Mouse (Mus musculus): ENCODE data around the gene S1pr4. TPM values are rescaled to one million over a fixed set of nuclear protein-coding genes. Genes with fewer than 3 reads are reported as not detected.

Gene S1pr4
- total and polyA plus RNA-seq, 2 experiments from 2014 or later, result 0.39 TPM; not detected in 1

GRCm38 (mm10) chr10:81452237-81452946, 47.5 kb downstream of the S1pr4 start:
- DNase-seq (no peak), ATAC-seq (no peak)
- Histone ChIP-seq H3K27me3 (ENCODE audit: insufficient read depth, low read length) (peaks cover 35% of the 10 kb centered on the region), H3K36me3 (ENCODE audit: insufficient read depth) (no peaks in the 10 kb centered on the region), H3K9me3 (ENCODE audit: low read length) (no peaks in the 10 kb centered on the region), H3K27ac (ENCODE audit: low read depth, low read length) (no peak overlapping the region), H3K4me2 (ENCODE audit: low read depth) (no peak overlapping the region), H3K4me1 (ENCODE audit: insufficient read depth) (no peaks in the 10 kb centered on the region), H3K9ac (no peak overlapping the region), H3K4me3 (ENCODE audit: low read depth, low read length) (no peak overlapping the region)
- 8% methylated on average over 35 of the region's 36 CpGs for WGBS
- TF ChIP-seq CTCF (IDR thresholded peaks at IDR 0.05; ENCODE audit: low read depth), result no peak

GRCm38 (mm10) chr10:81451365-81451745, 48.6 kb downstream of the S1pr4 start:
- H3K4me1 ChIP-seq (ENCODE audit: insufficient read depth), result no peaks in the 10 kb centered on the region
- DNase-seq (no peak), ATAC-seq (no peak)
- H3K9me3 ChIP-seq (ENCODE audit: low read length), result no peaks in the 10 kb centered on the region
- no peak for TF ChIP-seq CTCF (IDR thresholded peaks at IDR 0.05; ENCODE audit: low read depth)
- H3K9ac ChIP-seq, result no peak overlapping the region
- no peak overlapping the region for H3K4me3 ChIP-seq (ENCODE audit: low read depth, low read length)
- WGBS, result 65% methylated on average over 6 of the region's 6 CpGs
- peaks cover 35% of the 10 kb centered on the region for H3K27me3 ChIP-seq (ENCODE audit: insufficient read depth, low read length)
- no peak overlapping the region for H3K27ac ChIP-seq (ENCODE audit: low read depth, low read length)
- H3K4me2 ChIP-seq (ENCODE audit: low read depth), result no peak overlapping the region
- no peaks in the 10 kb centered on the region for H3K36me3 ChIP-seq (ENCODE audit: insufficient read depth)

GRCm38 (mm10) chr10:81450641-81451364, 49.1 kb downstream of the S1pr4 start:
- WGBS, result 63% methylated on average over 9 of the region's 9 CpGs
- Histone ChIP-seq H3K4me3 (ENCODE audit: low read depth, low read length) (no peak overlapping the region), H3K4me1 (ENCODE audit: insufficient read depth) (no peaks in the 10 kb centered on the region), H3K4me2 (ENCODE audit: low read depth) (no peak overlapping the region), H3K9me3 (ENCODE audit: low read length) (no peaks in the 10 kb centered on the region), H3K27me3 (ENCODE audit: insufficient read depth, low read length) (peaks cover 35% of the 10 kb centered on the region), H3K27ac (ENCODE audit: low read depth, low read length) (no peak overlapping the region), H3K36me3 (ENCODE audit: insufficient read depth) (no peaks in the 10 kb centered on the region), H3K9ac (no peak overlapping the region)
- ATAC-seq (no peak), DNase-seq (no peak)
- TF ChIP-seq CTCF (IDR thresholded peaks at IDR 0.05; ENCODE audit: low read depth), result no peak

- peak; percentile 73 for ATAC-seq
- Histone ChIP-seq H3K9ac (no peak overlapping the region), H3K27me3 (ENCODE audit: insufficient read depth, low read length) (peaks cover 35% of the 10 kb centered on the region), H3K36me3 (ENCODE audit: insufficient read depth) (no peaks in the 10 kb centered on the region), H3K27ac (ENCODE audit: low read depth, low read length) (no peak overlapping the region), H3K4me2 (ENCODE audit: low read depth) (no peak overlapping the region), H3K4me1 (ENCODE audit: insufficient read depth) (no peaks in the 10 kb centered on the region), H3K4me3 (ENCODE audit: low read depth, low read length) (no peak overlapping the region), H3K9me3 (ENCODE audit: low read length) (no peaks in the 10 kb centered on the region)
- DNase-seq, result peak; percentile 88
- WGBS, result 2% methylated on average over 7 of the region's 7 CpGs
- TF ChIP-seq CTCF (IDR thresholded peaks at IDR 0.05; ENCODE audit: low read depth), result peak; percentile 99
These were observed 49.8 kb downstream of the S1pr4 start for GRCm38 (mm10) chr10:81450140-81450539.

Small RNAs within 50 kb of the gene (microRNA-seq; reads per million reads assigned to microRNA genes)
- 0 reads per million in 2 experiments for gene Gm25595

Other genes with a start within 250 kb of the S1pr4 start
- 87.3 and 113 TPM in 2 replicates for gene Matk, start 247.2 kb downstream of the S1pr4 start, total RNA-seq (2014; rRNA removed)
- gene Matk, start 247.2 kb downstream of the S1pr4 start, polyA plus RNA-seq (2015; fragmentation: Nextera tagmentation; extraction: Ambion mirVana), result 66.4 and 79.4 TPM in 2 replicates
- 90.2 and 94.9 TPM in 2 replicates for gene Mrpl54, start 233.2 kb downstream of the S1pr4 start, total RNA-seq (2014; rRNA removed)
- gene Mrpl54, start 233.2 kb downstream of the S1pr4 start, polyA plus RNA-seq (2015; fragmentation: Nextera tagmentation; extraction: Ambion mirVana), result 134 and 148 TPM in 2 replicates
- 43.3 and 44.6 TPM in 2 replicates for gene Apba3, start 233.2 kb downstream of the S1pr4 start, total RNA-seq (2014; rRNA removed)
- gene Apba3, start 233.2 kb downstream of the S1pr4 start, polyA plus RNA-seq (2015; fragmentation: Nextera tagmentation; extraction: Ambion mirVana), result 22.8 and 24.8 TPM in 2 replicates
- gene Tjp3, start 208.6 kb downstream of the S1pr4 start, total RNA-seq (2014; rRNA removed), result 6.3 and 8.5 TPM in 2 replicates
- 5.7 and 6.4 TPM in 2 replicates for gene Tjp3, start 208.6 kb downstream of the S1pr4 start, polyA plus RNA-seq (2015; fragmentation: Nextera tagmentation; extraction: Ambion mirVana)
- gene Pip5k1c, start 207.2 kb downstream of the S1pr4 start, total RNA-seq (2014; rRNA removed), result 189 and 229 TPM in 2 replicates
- 110 and 130 TPM in 2 replicates for gene Pip5k1c, start 207.2 kb downstream of the S1pr4 start, polyA plus RNA-seq (2015; fragmentation: Nextera tagmentation; extraction: Ambion mirVana)
- 24.2 and 43.4 TPM in 2 replicates for gene Cactin, start 179.0 kb downstream of the S1pr4 start, total RNA-seq (2014; rRNA removed)
- 19.9 and 24.2 TPM in 2 replicates for gene Cactin, start 179.0 kb downstream of the S1pr4 start, polyA plus RNA-seq (2015; fragmentation: Nextera tagmentation; extraction: Ambion mirVana)
- 2.4 and 3.9 TPM in 2 replicates for gene Tbxa2r, start 171.4 kb downstream of the S1pr4 start, total RNA-seq (2014; rRNA removed)
- gene Tbxa2r, start 171.4 kb downstream of the S1pr4 start, polyA plus RNA-seq (2015; fragmentation: Nextera tagmentation; extraction: Ambion mirVana), result 3.3 and 3.4 TPM in 2 replicates
- 0.15 TPM in 1 of 2 replicates, not detected in the other for gene Gipc3, start 156.9 kb downstream of the S1pr4 start, total RNA-seq (2014; rRNA removed)
- not detected in 2 replicates for gene Gipc3, start 156.9 kb downstream of the S1pr4 start, polyA plus RNA-seq (2015; fragmentation: Nextera tagmentation; extraction: Ambion mirVana)
- 15.1 and 21.6 TPM in 2 replicates for gene Hmg20b, start 149.7 kb downstream of the S1pr4 start, total RNA-seq (2014; rRNA removed)
- gene Hmg20b, start 149.7 kb downstream of the S1pr4 start, polyA plus RNA-seq (2015; fragmentation: Nextera tagmentation; extraction: Ambion mirVana), result 25.1 and 25.2 TPM in 2 replicates
- gene Mfsd12, start 142.6 kb downstream of the S1pr4 start, total RNA-seq (2014; rRNA removed), result 19.8 and 23.4 TPM in 2 replicates
- gene Mfsd12, start 142.6 kb downstream of the S1pr4 start, polyA plus RNA-seq (2015; fragmentation: Nextera tagmentation; extraction: Ambion mirVana), result 10.1 TPM in 2 replicates
- not detected in 2 replicates for gene 4930404N11Rik, start 134.3 kb downstream of the S1pr4 start, total RNA-seq (2014; rRNA removed)
- gene 4930404N11Rik, start 134.3 kb downstream of the S1pr4 start, polyA plus RNA-seq (2015; fragmentation: Nextera tagmentation; extraction: Ambion mirVana), result 0.16 and 0.20 TPM in 2 replicates
- gene Fzr1, start 121.6 kb downstream of the S1pr4 start, total RNA-seq (2014; rRNA removed), result 60.2 and 67.2 TPM in 2 replicates
- gene Fzr1, start 121.6 kb downstream of the S1pr4 start, polyA plus RNA-seq (2015; fragmentation: Nextera tagmentation; extraction: Ambion mirVana), result 128 and 132 TPM in 2 replicates
- 126 and 139 TPM in 2 replicates for gene Dohh, start 115.7 kb downstream of the S1pr4 start, total RNA-seq (2014; rRNA removed)
- 111 and 125 TPM in 2 replicates for gene Dohh, start 115.7 kb downstream of the S1pr4 start, polyA plus RNA-seq (2015; fragmentation: Nextera tagmentation; extraction: Ambion mirVana)
- 2.5 and 3.3 TPM in 2 replicates for gene Gm48551, start 115.7 kb downstream of the S1pr4 start, total RNA-seq (2014; rRNA removed)
- gene Gm48551, start 115.7 kb downstream of the S1pr4 start, polyA plus RNA-seq (2015; fragmentation: Nextera tagmentation; extraction: Ambion mirVana), result 5.0 and 7.3 TPM in 2 replicates
- 5.8 and 16.6 TPM in 2 replicates for gene Gm48552, start 111.1 kb downstream of the S1pr4 start, total RNA-seq (2014; rRNA removed)
- 1.9 and 3.7 TPM in 2 replicates for gene Gm48552, start 111.1 kb downstream of the S1pr4 start, polyA plus RNA-seq (2015; fragmentation: Nextera tagmentation; extraction: Ambion mirVana)
- gene Smim24, start 107.1 kb downstream of the S1pr4 start, total RNA-seq (2014; rRNA removed), result 0.77 and 1.3 TPM in 2 replicates
- gene Smim24, start 107.1 kb downstream of the S1pr4 start, polyA plus RNA-seq (2015; fragmentation: Nextera tagmentation; extraction: Ambion mirVana), result 1.7 TPM in 2 replicates
- gene Nfic, start 44.5 kb downstream of the S1pr4 start, total RNA-seq (2014; rRNA removed), result 9.0 and 14.5 TPM in 2 replicates
- gene Nfic, start 44.5 kb downstream of the S1pr4 start, polyA plus RNA-seq (2015; fragmentation: Nextera tagmentation; extraction: Ambion mirVana), result 14.8 and 23.1 TPM in 2 replicates
- gene Celf5, start 17.4 kb downstream of the S1pr4 start, total RNA-seq (2014; rRNA removed), result 122 and 166 TPM in 2 replicates
- gene Celf5, start 17.4 kb downstream of the S1pr4 start, polyA plus RNA-seq (2015; fragmentation: Nextera tagmentation; extraction: Ambion mirVana), result 59.9 and 71.3 TPM in 2 replicates
- 83.3 and 105 TPM in 2 replicates for gene Ncln, start 3.7 kb downstream of the S1pr4 start, total RNA-seq (2014; rRNA removed)
- gene Ncln, start 3.7 kb downstream of the S1pr4 start, polyA plus RNA-seq (2015; fragmentation: Nextera tagmentation; extraction: Ambion mirVana), result 57.1 and 65.0 TPM in 2 replicates
- 1.3 and 1.5 TPM in 2 replicates for gene Gna15, start 24.1 kb upstream of the S1pr4 start, total RNA-seq (2014; rRNA removed)
- gene Gna15, start 24.1 kb upstream of the S1pr4 start, polyA plus RNA-seq (2015; fragmentation: Nextera tagmentation; extraction: Ambion mirVana), result 1.3 and 1.6 TPM in 2 replicates
- 110 and 114 TPM in 2 replicates for gene Gna11, start 45.1 kb upstream of the S1pr4 start, total RNA-seq (2014; rRNA removed)
- gene Gna11, start 45.1 kb upstream of the S1pr4 start, polyA plus RNA-seq (2015; fragmentation: Nextera tagmentation; extraction: Ambion mirVana), result 126 and 133 TPM in 2 replicates
- 450 and 455 TPM in 2 replicates for gene Aes, start 59.4 kb upstream of the S1pr4 start, total RNA-seq (2014; rRNA removed)
- gene Aes, start 59.4 kb upstream of the S1pr4 start, polyA plus RNA-seq (2015; fragmentation: Nextera tagmentation; extraction: Ambion mirVana), result 752 and 802 TPM in 2 replicates
- 20.5 and 25.6 TPM in 2 replicates for gene Tle2, start 74.4 kb upstream of the S1pr4 start, total RNA-seq (2014; rRNA removed)
- 21.0 and 30.5 TPM in 2 replicates for gene Tle2, start 74.4 kb upstream of the S1pr4 start, polyA plus RNA-seq (2015; fragmentation: Nextera tagmentation; extraction: Ambion mirVana)
- 8.7 and 14.1 TPM in 2 replicates for gene Tle6, start 100.9 kb upstream of the S1pr4 start, total RNA-seq (2014; rRNA removed)
- 4.2 and 5.1 TPM in 2 replicates for gene Tle6, start 100.9 kb upstream of the S1pr4 start, polyA plus RNA-seq (2015; fragmentation: Nextera tagmentation; extraction: Ambion mirVana)
- 3.8 and 4.7 TPM in 2 replicates for gene BC025920, start 106.1 kb upstream of the S1pr4 start, total RNA-seq (2014; rRNA removed)
- 1.4 TPM in 2 replicates for gene BC025920, start 106.1 kb upstream of the S1pr4 start, polyA plus RNA-seq (2015; fragmentation: Nextera tagmentation; extraction: Ambion mirVana)
- gene Sirt6, start 127.7 kb upstream of the S1pr4 start, total RNA-seq (2014; rRNA removed), result 18.0 and 25.2 TPM in 2 replicates
- 30.8 and 33.4 TPM in 2 replicates for gene Sirt6, start 127.7 kb upstream of the S1pr4 start, polyA plus RNA-seq (2015; fragmentation: Nextera tagmentation; extraction: Ambion mirVana)
- gene Ankrd24, start 128.4 kb upstream of the S1pr4 start, total RNA-seq (2014; rRNA removed), result 45.9 and 63.6 TPM in 2 replicates
- 11.4 and 13.0 TPM in 2 replicates for gene Ankrd24, start 128.4 kb upstream of the S1pr4 start, polyA plus RNA-seq (2015; fragmentation: Nextera tagmentation; extraction: Ambion mirVana)
- gene Gm10778, start 148.9 kb upstream of the S1pr4 start, total RNA-seq (2014; rRNA removed), result 5.9 and 9.5 TPM in 2 replicates
- gene Gm10778, start 148.9 kb upstream of the S1pr4 start, polyA plus RNA-seq (2015; fragmentation: Nextera tagmentation; extraction: Ambion mirVana), result 2.3 and 3.4 TPM in 2 replicates
- 11.3 and 19.1 TPM in 2 replicates for gene Zfp433, start 204.7 kb upstream of the S1pr4 start, total RNA-seq (2014; rRNA removed)
- gene Zfp433, start 204.7 kb upstream of the S1pr4 start, polyA plus RNA-seq (2015; fragmentation: Nextera tagmentation; extraction: Ambion mirVana), result 6.6 and 9.1 TPM in 2 replicates

Measured in forebrain, postnatal 0 days (tissue).